Mouse (Mus musculus): ENCODE measurements at regions not wholly inside any gene's neighbourhood (a gene's known extent, or its start where the extent isn't known, plus 50 kb on each side); places are given as distances from the start of the nearest gene placed in this dataset.

GRCm38 (mm10) chr10:92330150-92330549 lies 392.1 kb downstream of the Nedd1 start:
- no peak overlapping the region for H3K4me3 ChIP-seq (replicated peaks; ENCODE audit: insufficient read depth, low read depth, low read length)
- no peaks in the 10 kb centered on the region for H3K4me1 ChIP-seq (ENCODE audit: control insufficient read depth, insufficient read depth, low read length)
- H3K27ac ChIP-seq (ENCODE audit: insufficient read depth, low read length), result no peak overlapping the region
- TF ChIP-seq POLR2A (IDR thresholded peaks at IDR 0.05; ENCODE audit: borderline replicate concordance, insufficient read depth, low read length), result no peak
- TF ChIP-seq CTCF (IDR thresholded peaks at IDR 0.05; ENCODE audit: borderline replicate concordance, insufficient read depth, low read depth, low read length), result no peak
- WGBS, result 90% methylated on average over 10 of the region's 10 CpGs
- H3K27me3 ChIP-seq (ENCODE audit: control insufficient read depth, insufficient read depth, low read length), result no peaks in the 10 kb centered on the region
- no peak for DNase-seq

- Histone ChIP-seq H3K4me1 (ENCODE audit: control insufficient read depth, insufficient read depth, low read length) (no peaks in the 10 kb centered on the region), H3K27ac (ENCODE audit: insufficient read depth, low read length) (no peak overlapping the region), H3K4me3 (replicated peaks; ENCODE audit: insufficient read depth, low read depth, low read length) (no peak overlapping the region), H3K27me3 (ENCODE audit: control insufficient read depth, insufficient read depth, low read length) (no peaks in the 10 kb centered on the region)
- 54% methylated on average over 1 of the region's 1 CpGs for WGBS
- no peak for TF ChIP-seq CTCF (IDR thresholded peaks at IDR 0.05; ENCODE audit: borderline replicate concordance, insufficient read depth, low read depth, low read length)
- TF ChIP-seq POLR2A (IDR thresholded peaks at IDR 0.05; ENCODE audit: borderline replicate concordance, insufficient read depth, low read length), result no peak
- no peak for DNase-seq
Observed at GRCm38 (mm10) chr10:92329661-92330060, 392.6 kb downstream of the Nedd1 start.

- no peak for TF ChIP-seq POLR2A (IDR thresholded peaks at IDR 0.05; ENCODE audit: borderline replicate concordance, insufficient read depth, low read length)
- no peak for TF ChIP-seq CTCF (IDR thresholded peaks at IDR 0.05; ENCODE audit: borderline replicate concordance, insufficient read depth, low read depth, low read length)
- Histone ChIP-seq H3K27ac (ENCODE audit: insufficient read depth, low read length) (no peak overlapping the region), H3K4me1 (ENCODE audit: control insufficient read depth, insufficient read depth, low read length) (no peaks in the 10 kb centered on the region), H3K27me3 (ENCODE audit: control insufficient read depth, insufficient read depth, low read length) (no peaks in the 10 kb centered on the region), H3K4me3 (replicated peaks; ENCODE audit: insufficient read depth, low read depth, low read length) (no peak overlapping the region)
- no peak for DNase-seq
- WGBS, result 69% methylated on average over 4 of the region's 4 CpGs
Observed at GRCm38 (mm10) chr10:92325284-92325989, 396.8 kb downstream of the Nedd1 start.

GRCm38 (mm10) chr10:92314606-92315005 lies 407.6 kb downstream of the Nedd1 start:
- Histone ChIP-seq H3K27ac (ENCODE audit: insufficient read depth, low read length) (no peak overlapping the region), H3K27me3 (ENCODE audit: control insufficient read depth, insufficient read depth, low read length) (no peaks in the 10 kb centered on the region), H3K4me1 (ENCODE audit: control insufficient read depth, insufficient read depth, low read length) (no peaks in the 10 kb centered on the region), H3K4me3 (replicated peaks; ENCODE audit: insufficient read depth, low read depth, low read length) (no peak overlapping the region)
- 52% methylated on average over 3 of the region's 3 CpGs for WGBS
- no peak for TF ChIP-seq CTCF (IDR thresholded peaks at IDR 0.05; ENCODE audit: borderline replicate concordance, insufficient read depth, low read depth, low read length)
- no peak for TF ChIP-seq POLR2A (IDR thresholded peaks at IDR 0.05; ENCODE audit: borderline replicate concordance, insufficient read depth, low read length)
- DNase-seq, result no peak

GRCm38 (mm10) chr10:92312278-92312677 lies 409.9 kb downstream of the Nedd1 start:
- TF ChIP-seq CTCF (IDR thresholded peaks at IDR 0.05; ENCODE audit: borderline replicate concordance, insufficient read depth, low read depth, low read length), result no peak
- no peak for TF ChIP-seq POLR2A (IDR thresholded peaks at IDR 0.05; ENCODE audit: borderline replicate concordance, insufficient read depth, low read length)
- WGBS, result 35% methylated on average over 6 of the region's 6 CpGs

GRCm38 (mm10) chr10:92308643-92309042 lies 413.6 kb downstream of the Nedd1 start:
- 75% methylated on average over 3 of the region's 3 CpGs for WGBS
- no peak for DNase-seq
- Histone ChIP-seq H3K27me3 (ENCODE audit: control insufficient read depth, insufficient read depth, low read length) (no peaks in the 10 kb centered on the region), H3K4me1 (ENCODE audit: control insufficient read depth, insufficient read depth, low read length) (no peaks in the 10 kb centered on the region), H3K4me3 (replicated peaks; ENCODE audit: insufficient read depth, low read depth, low read length) (no peak overlapping the region), H3K27ac (ENCODE audit: insufficient read depth, low read length) (no peak overlapping the region)
- no peak for TF ChIP-seq POLR2A (IDR thresholded peaks at IDR 0.05; ENCODE audit: borderline replicate concordance, insufficient read depth, low read length)
- no peak for TF ChIP-seq CTCF (IDR thresholded peaks at IDR 0.05; ENCODE audit: borderline replicate concordance, insufficient read depth, low read depth, low read length)

More at GRCm38 (mm10) chr10:92312278-92312677, 409.9 kb downstream of the Nedd1 start:
- DNase-seq, result no peak
- no peak overlapping the region for H3K4me3 ChIP-seq (replicated peaks; ENCODE audit: insufficient read depth, low read depth, low read length)
- no peak overlapping the region for H3K27ac ChIP-seq (ENCODE audit: insufficient read depth, low read length)
- no peaks in the 10 kb centered on the region for H3K27me3 ChIP-seq (ENCODE audit: control insufficient read depth, insufficient read depth, low read length)
- H3K4me1 ChIP-seq (ENCODE audit: control insufficient read depth, insufficient read depth, low read length), result no peaks in the 10 kb centered on the region

GRCm38 (mm10) chr10:92307861-92308260 lies 414.4 kb downstream of the Nedd1 start:
- H3K4me1 ChIP-seq (ENCODE audit: control insufficient read depth, insufficient read depth, low read length), result no peaks in the 10 kb centered on the region
- peak in 1 of 2 experiments; percentile 20 for DNase-seq

GRCm38 (mm10) chr10:92298693-92299092 lies 423.5 kb downstream of the Nedd1 start:
- WGBS, result 96% methylated on average over 13 of the region's 13 CpGs
- TF ChIP-seq CTCF (IDR thresholded peaks at IDR 0.05; ENCODE audit: borderline replicate concordance, insufficient read depth, low read depth, low read length), result no peak
- no peak for TF ChIP-seq POLR2A (IDR thresholded peaks at IDR 0.05; ENCODE audit: borderline replicate concordance, insufficient read depth, low read length)
- no peaks in the 10 kb centered on the region for H3K27me3 ChIP-seq (ENCODE audit: control insufficient read depth, insufficient read depth, low read length)

More at GRCm38 (mm10) chr10:92307861-92308260, 414.4 kb downstream of the Nedd1 start:
- Histone ChIP-seq H3K27ac (ENCODE audit: insufficient read depth, low read length) (no peak overlapping the region), H3K27me3 (ENCODE audit: control insufficient read depth, insufficient read depth, low read length) (no peaks in the 10 kb centered on the region), H3K4me3 (replicated peaks; ENCODE audit: insufficient read depth, low read depth, low read length) (no peak overlapping the region)
- 13% methylated on average over 3 of the region's 3 CpGs for WGBS
- TF ChIP-seq CTCF (IDR thresholded peaks at IDR 0.05; ENCODE audit: borderline replicate concordance, insufficient read depth, low read depth, low read length), result peak; percentile 38; the same call in 1 of the 2 replicates
- TF ChIP-seq POLR2A (IDR thresholded peaks at IDR 0.05; ENCODE audit: borderline replicate concordance, insufficient read depth, low read length), result no peak

More at GRCm38 (mm10) chr10:92298693-92299092, 423.5 kb downstream of the Nedd1 start:
- H3K27ac ChIP-seq (ENCODE audit: insufficient read depth, low read length), result no peak overlapping the region
- no peak overlapping the region for H3K4me3 ChIP-seq (replicated peaks; ENCODE audit: insufficient read depth, low read depth, low read length)
- no peak for DNase-seq
- no peaks in the 10 kb centered on the region for H3K4me1 ChIP-seq (ENCODE audit: control insufficient read depth, insufficient read depth, low read length)
